ENCODE assay signal across 31 mouse cellular contexts in the genomic region with DNA sequence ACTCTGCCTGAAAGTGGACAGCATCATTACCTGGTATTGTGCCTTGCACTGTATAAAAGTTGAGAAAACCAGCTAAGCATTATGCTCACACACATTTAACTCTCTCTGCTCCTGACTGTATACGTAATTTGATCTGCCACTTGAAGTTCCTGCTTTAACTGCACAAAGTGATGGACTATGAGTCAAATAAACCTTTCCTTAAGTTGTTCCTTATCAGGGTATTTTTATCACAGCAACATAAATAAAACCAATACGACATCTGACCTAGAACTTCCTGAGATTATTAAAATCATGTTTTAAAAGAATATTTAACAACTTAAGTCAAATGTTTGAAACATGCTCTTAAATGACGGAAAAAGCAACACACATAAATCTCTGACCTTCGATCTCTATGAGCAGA.
"Had no signal": no experiment of that assay in that cellular context is flagged by ENCODE, and none has a peak within 500 bp of the region (broad histone marks: within the 10 kb centered on the region; RNA-seq: fewer than 3 reads in every experiment).

No protein-coding gene starts in this region.

- ATAC-seq: liver, embryonic 12.5 days; liver, postnatal 0 days; lung, postnatal 0 days; midbrain, embryonic 13.5 days; midbrain, embryonic 15.5 days; midbrain, embryonic 16.5 days had no signal

- DNase-seq: left cerebral cortex, postnatal 4 days; liver; liver, embryonic 13.5 days; liver, postnatal 0 days; lung, adult 18-20 months; lung, adult 2 months; lung, embryonic 14.5 days; lung, postnatal 10 days; lung, postnatal 14 days; lung, postnatal 36 days; lung, postnatal 4 days; midbrain, embryonic 14.5 days had no signal

- H3K4me1 ChIP-seq: limb, embryonic 10.5 days; limb, embryonic 12.5 days; limb, embryonic 13.5 days; limb, embryonic 15.5 days; liver, embryonic 12.5 days; liver, embryonic 13.5 days; liver, embryonic 15.5 days; lung, embryonic 15.5 days; megakaryocyte, embryonic 14.5 days; midbrain, embryonic 10.5 days; midbrain, embryonic 12.5 days; midbrain, embryonic 13.5 days; midbrain, embryonic 15.5 days had no signal

- H3K27me3 ChIP-seq: limb, embryonic 12.5 days; limb, embryonic 13.5 days; limb, embryonic 15.5 days; liver, embryonic 12.5 days; liver, embryonic 13.5 days; liver, embryonic 15.5 days; lung, embryonic 15.5 days; megakaryocyte, embryonic 14.5 days; midbrain, embryonic 12.5 days; midbrain, embryonic 13.5 days; midbrain, embryonic 15.5 days had no signal

- H3K4me3 ChIP-seq: limb, embryonic 10.5 days; limb, embryonic 12.5 days; limb, embryonic 13.5 days; limb, embryonic 15.5 days; liver, embryonic 12.5 days; liver, embryonic 13.5 days; liver, embryonic 15.5 days; lung, embryonic 15.5 days; megakaryocyte, embryonic 14.5 days; midbrain, embryonic 10.5 days; midbrain, embryonic 12.5 days; midbrain, embryonic 13.5 days; midbrain, embryonic 15.5 days; myocyte had no signal

- H3K36me3 ChIP-seq: limb, embryonic 10.5 days; limb, embryonic 12.5 days; limb, embryonic 13.5 days; limb, embryonic 15.5 days; liver, embryonic 12.5 days; liver, embryonic 13.5 days; liver, embryonic 15.5 days; lung, embryonic 15.5 days; midbrain, embryonic 10.5 days; midbrain, embryonic 12.5 days; midbrain, embryonic 13.5 days; midbrain, embryonic 15.5 days had no signal

- H3K9me3 ChIP-seq: limb, embryonic 10.5 days; limb, embryonic 12.5 days; limb, embryonic 13.5 days; limb, embryonic 15.5 days; liver, embryonic 12.5 days; liver, embryonic 13.5 days; liver, embryonic 15.5 days; lung, embryonic 15.5 days; megakaryocyte, embryonic 14.5 days; midbrain, embryonic 10.5 days; midbrain, embryonic 12.5 days; midbrain, embryonic 13.5 days; midbrain, embryonic 15.5 days had no signal

- H3K27ac ChIP-seq: limb, embryonic 10.5 days; limb, embryonic 12.5 days; limb, embryonic 13.5 days; limb, embryonic 15.5 days; liver, embryonic 12.5 days; liver, embryonic 13.5 days; liver, embryonic 14.5 days; liver, embryonic 15.5 days; lung, embryonic 15.5 days; macrophage; midbrain, embryonic 10.5 days; midbrain, embryonic 12.5 days; midbrain, embryonic 13.5 days; midbrain, embryonic 15.5 days had no signal

- H3K4me2 ChIP-seq: limb, embryonic 12.5 days; limb, embryonic 13.5 days; limb, embryonic 15.5 days; liver, embryonic 11.5 days; liver, embryonic 12.5 days; liver, embryonic 13.5 days; liver, embryonic 15.5 days; lung, embryonic 14.5 days; lung, embryonic 15.5 days; midbrain, embryonic 11.5 days; midbrain, embryonic 12.5 days; midbrain, embryonic 13.5 days; midbrain, embryonic 15.5 days had no signal

- H3K9ac ChIP-seq: limb, embryonic 12.5 days; limb, embryonic 13.5 days; limb, embryonic 15.5 days; liver, embryonic 12.5 days; liver, embryonic 13.5 days; liver, embryonic 14.5 days; liver, embryonic 15.5 days; liver, postnatal 0 days; lung, embryonic 14.5 days; lung, embryonic 15.5 days; midbrain, embryonic 12.5 days; midbrain, embryonic 13.5 days; midbrain, embryonic 15.5 days had no signal
